Comparison of ENCODE assay signal across 8 mouse cellular contexts in the genomic region with DNA sequence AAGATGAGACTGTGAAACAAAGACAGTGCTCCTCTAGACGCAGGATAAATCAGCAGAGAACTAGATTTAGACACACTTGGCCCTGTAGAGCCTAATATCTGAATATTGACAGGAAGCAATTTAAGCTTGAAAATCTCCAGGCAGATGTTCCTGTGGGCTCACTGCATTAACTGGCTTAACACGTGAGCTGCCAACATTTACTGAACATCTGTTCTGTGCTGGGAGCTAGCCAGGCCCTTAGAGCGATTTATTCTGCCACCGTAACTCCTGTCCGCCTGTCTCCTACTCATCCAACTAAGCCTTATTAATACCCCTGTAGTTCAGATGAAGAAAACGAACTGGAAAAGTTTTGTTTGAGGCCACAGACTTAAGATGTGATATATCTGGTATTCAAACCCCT. TPM values are rescaled to one million over a fixed set of nuclear protein-coding genes. Genes with fewer than 3 reads are reported as not detected.
DNase-seq lines count a peak whose midpoint lies in the region; ATAC-seq and TF ChIP-seq lines count a peak whose summit lies in the region.

No protein-coding gene starts in this region.

- ATAC-seq in kidney, embryonic 16.5 days (ENCODE audit: low FRiP score, low TSS enrichment): no peak
- ATAC-seq in hindbrain, embryonic 15.5 days (ENCODE audit: low FRiP score, low read depth): no peak

- peaks cover 51% of the 10 kb centered on the region for H3K36me3 ChIP-seq in kidney, embryonic 16.5 days (ENCODE audit: insufficient read depth, low read length)
- peaks cover 43% of the 10 kb centered on the region for H3K36me3 ChIP-seq in hindbrain, embryonic 15.5 days
- peaks cover 31% of the 10 kb centered on the region for H3K36me3 ChIP-seq in myocyte (ENCODE audit: control insufficient read depth, insufficient read depth)

- WGBS in kidney, embryonic 16.5 days: 6% methylated on average over 6 of the region's 6 CpGs
- 16% methylated on average over 6 of the region's 6 CpGs for WGBS in hindbrain, embryonic 15.5 days

- peak overlapping the region; percentile 92 for H3K9ac ChIP-seq in kidney, embryonic 16.5 days (replicated peaks; ENCODE audit: low read length)
- H3K9ac ChIP-seq in hindbrain, embryonic 15.5 days: peak overlapping the region; percentile 80

- no peak for DNase-seq in kidney, postnatal 10 days
- no peak for DNase-seq in urinary bladder, postnatal 25 days (ENCODE audit: low spot score)
- no peak for DNase-seq in gastrocnemius, postnatal 25 days
- DNase-seq in cerebellum, postnatal 25 days: no peak

- no peaks in the 10 kb centered on the region for H3K27me3 ChIP-seq in kidney, embryonic 16.5 days (ENCODE audit: insufficient read depth, low read length)
- H3K27me3 ChIP-seq in hindbrain, embryonic 15.5 days: no peaks in the 10 kb centered on the region
- no peaks in the 10 kb centered on the region for H3K27me3 ChIP-seq in myocyte (ENCODE audit: control insufficient read depth, insufficient read depth, insufficient read length)

- no peak for TF ChIP-seq CTCF in bone marrow macrophage, adult 2 months (IDR thresholded peaks at IDR 0.05; ENCODE audit: low read depth, low read length)

- H3K4me1 ChIP-seq in kidney, embryonic 16.5 days (ENCODE audit: insufficient read depth, low read length): peaks cover 21% of the 10 kb centered on the region
- peaks cover 13% of the 10 kb centered on the region for H3K4me1 ChIP-seq in bone marrow macrophage, adult 2 months (ENCODE audit: control insufficient read depth, insufficient read depth, low read length)
- H3K4me1 ChIP-seq in hindbrain, embryonic 15.5 days (replicated peaks): peaks cover 30% of the 10 kb centered on the region

- H3K4me3 ChIP-seq in kidney, embryonic 16.5 days (ENCODE audit: low read length): peak overlapping the region; percentile 92
- peak overlapping the region; percentile 96 for H3K4me3 ChIP-seq in bone marrow macrophage, adult 2 months (ENCODE audit: insufficient read depth, low read length)
- H3K4me3 ChIP-seq in hindbrain, embryonic 15.5 days: peak overlapping the region; percentile 79
- H3K4me3 ChIP-seq in myocyte: peak overlapping the region; percentile 94

- H3K79me2 ChIP-seq in myocyte (ENCODE audit: control insufficient read depth, insufficient read depth): peaks cover 67% of the 10 kb centered on the region

- H3K9me3 ChIP-seq in kidney, embryonic 16.5 days (ENCODE audit: low read length): no peaks in the 10 kb centered on the region
- no peaks in the 10 kb centered on the region for H3K9me3 ChIP-seq in hindbrain, embryonic 15.5 days

- peak overlapping the region; percentile 88 for H3K4me2 ChIP-seq in kidney, embryonic 16.5 days (replicated peaks; ENCODE audit: low read depth, low read length)
- H3K4me2 ChIP-seq in hindbrain, embryonic 15.5 days: peak overlapping the region; percentile 92
- peak overlapping the region; percentile 85 for H3K4me2 ChIP-seq in myocyte (ENCODE audit: low read depth)

- H3ac ChIP-seq in myocyte (ENCODE audit: control insufficient read depth, insufficient read length): peak overlapping the region; percentile 68

- no peak for TF ChIP-seq POLR2A in bone marrow macrophage, adult 2 months (IDR thresholded peaks at IDR 0.05; ENCODE audit: borderline replicate concordance, low read depth, low read length)
- no peak for TF ChIP-seq POLR2A in myocyte (IDR thresholded peaks at IDR 0.05; ENCODE audit: insufficient read length, low read depth)

- H3K27ac ChIP-seq in kidney, embryonic 16.5 days (ENCODE audit: low read length): peak overlapping the region; percentile 69; the same call in 1 of the 2 replicates
- no peak overlapping the region for H3K27ac ChIP-seq in bone marrow macrophage, adult 2 months (ENCODE audit: insufficient read depth, low read depth, low read length)
- H3K27ac ChIP-seq in hindbrain, embryonic 15.5 days (replicated peaks): peak overlapping the region; percentile 96; the same call in 1 of the 2 replicates

TF ChIP-seq in myocyte, 11 proteins besides CTCF, POLR2A, EP300 and RAD21:
- no peak for TF ChIP-seq MAX (IDR thresholded peaks at IDR 0.05; ENCODE audit: low read depth)
- no peak for TF ChIP-seq CEBPB (IDR thresholded peaks at IDR 0.05; ENCODE audit: insufficient read depth, poor library complexity, severe bottlenecking)
- no peak for TF ChIP-seq REST (IDR thresholded peaks at IDR 0.05; ENCODE audit: insufficient read depth, insufficient read length)
- no peak for TF ChIP-seq SRF (IDR thresholded peaks at IDR 0.05; ENCODE audit: control insufficient read depth, insufficient read length, low read depth)
- TF ChIP-seq MYOG (IDR thresholded peaks at IDR 0.05; ENCODE audit: control insufficient read depth in 1 of 3, insufficient read depth in 1 of 3, insufficient read length in 2 of 3, low read depth in 2 of 3): no peak
- TF ChIP-seq MYOD1 (IDR thresholded peaks at IDR 0.05; ENCODE audit: control insufficient read depth in 1 of 3, insufficient read length in 2 of 3, low read depth in 2 of 3): peak in 1 of 3 experiments; percentile 9
- TF ChIP-seq POLR2AphosphoS2 (IDR thresholded peaks at IDR 0.05; ENCODE audit: insufficient read length, low read depth): no peak

RNA-seq across cellular contexts. Expression of gene Pdap1, which starts 1.2 kb away (rescaled TPM):
- polyA plus RNA-seq in kidney, embryonic 16.5 days (2015; fragmentation: Nextera tagmentation; extraction: Ambion mirVana): 77.0 and 93.6 TPM in 2 replicates
- polyA plus RNA-seq in bone marrow macrophage, adult 2 months (2012; ENCODE audit: insufficient read depth, insufficient read length, missing spikeins): 72.8 and 76.5 TPM in 2 replicates
- 114 and 122 TPM in 2 replicates for polyA plus RNA-seq in hindbrain, embryonic 15.5 days (2015; fragmentation: Nextera tagmentation; extraction: Ambion mirVana)
- 98.9 TPM for polyA plus RNA-seq in myocyte (2012; fragmentation: generic; extraction: Trizol)
- total RNA-seq in gastrocnemius, postnatal 25 days (2021): 10 to 100 TPM; 50.0 to 50.6 TPM

RNA-seq across cellular contexts. Expression of gene Bud31, which starts 1.3 kb away (rescaled TPM):
- 186 TPM in 2 replicates for polyA plus RNA-seq in kidney, embryonic 16.5 days (2015; fragmentation: Nextera tagmentation; extraction: Ambion mirVana)
- 128 and 135 TPM in 2 replicates for polyA plus RNA-seq in bone marrow macrophage, adult 2 months (2012; ENCODE audit: insufficient read depth, insufficient read length, missing spikeins)
- polyA plus RNA-seq in hindbrain, embryonic 15.5 days (2015; fragmentation: Nextera tagmentation; extraction: Ambion mirVana): 172 and 186 TPM in 2 replicates
- 130 TPM for polyA plus RNA-seq in myocyte (2012; fragmentation: generic; extraction: Trizol)
- 10 to 100 TPM; 48.4 to 53.7 TPM for total RNA-seq in gastrocnemius, postnatal 25 days (2021)

RNA-seq across cellular contexts. Expression of gene Arpc1b, which starts 24.8 kb away (rescaled TPM):
- polyA plus RNA-seq in kidney, embryonic 16.5 days (2015; fragmentation: Nextera tagmentation; extraction: Ambion mirVana): 325 and 354 TPM in 2 replicates
- 829 and 891 TPM in 2 replicates for polyA plus RNA-seq in bone marrow macrophage, adult 2 months (2012; ENCODE audit: insufficient read depth, insufficient read length, missing spikeins)
- polyA plus RNA-seq in hindbrain, embryonic 15.5 days (2015; fragmentation: Nextera tagmentation; extraction: Ambion mirVana): 73.2 and 88.7 TPM in 2 replicates
- 482 TPM for polyA plus RNA-seq in myocyte (2012; fragmentation: generic; extraction: Trizol)
- 10 to 100 TPM; 32.4 to 46.8 TPM for total RNA-seq in gastrocnemius, postnatal 25 days (2021)

RNA-seq across cellular contexts. Expression of gene Ptcd1, which starts 28.1 kb away (rescaled TPM):
- 19.8 and 20.0 TPM in 2 replicates for polyA plus RNA-seq in kidney, embryonic 16.5 days (2015; fragmentation: Nextera tagmentation; extraction: Ambion mirVana)
- 10.0 and 11.4 TPM in 2 replicates for polyA plus RNA-seq in bone marrow macrophage, adult 2 months (2012; ENCODE audit: insufficient read depth, insufficient read length, missing spikeins)
- polyA plus RNA-seq in hindbrain, embryonic 15.5 days (2015; fragmentation: Nextera tagmentation; extraction: Ambion mirVana): 19.7 and 22.4 TPM in 2 replicates
- 16.6 TPM for polyA plus RNA-seq in myocyte (2012; fragmentation: generic; extraction: Trizol)
- 10 to 100 TPM; 11.3 to 11.4 TPM for total RNA-seq in gastrocnemius, postnatal 25 days (2021)

RNA-seq across cellular contexts. Expression of gene Cpsf4, which starts 28.2 kb away (rescaled TPM):
- 56.2 and 59.5 TPM in 2 replicates for polyA plus RNA-seq in kidney, embryonic 16.5 days (2015; fragmentation: Nextera tagmentation; extraction: Ambion mirVana)
- 24.9 and 25.7 TPM in 2 replicates for polyA plus RNA-seq in bone marrow macrophage, adult 2 months (2012; ENCODE audit: insufficient read depth, insufficient read length, missing spikeins)
- 47.3 and 49.7 TPM in 2 replicates for polyA plus RNA-seq in hindbrain, embryonic 15.5 days (2015; fragmentation: Nextera tagmentation; extraction: Ambion mirVana)
- polyA plus RNA-seq in myocyte (2012; fragmentation: generic; extraction: Trizol): 31.3 TPM
- 1 to 10 TPM; 6.7 to 7.2 TPM for total RNA-seq in gastrocnemius, postnatal 25 days (2021)
